Mouse (Mus musculus) heart, adult 18-20 months (tissue): ENCODE results near the gene Klhl42. TPM values are rescaled to one million over a fixed set of nuclear protein-coding genes. Genes with fewer than 3 reads are reported as not detected.

ENCODE experiments used
- DNase-seq, 2 experiments: peaks; one replicate each; pipeline ENCODE4 v3.0.0; 2021 to 2022; ENCODE audit warnings: mixed read lengths in 1 of 2
- long read RNA-seq, 2 experiments: library from polyadenylated mRNA; stranded (forward); transcript quantifications; one replicate each; pipeline ENCODE4 v2.0.0; 2021
- total RNA-seq, 2 experiments: library from RNA; stranded (reverse); gene quantifications; 2 replicates each; pipeline ENCODE4 v1.2.3; 2021

Klhl42 gene
- 1 to 10 TPM; 4.2 to 5.0 TPM for total RNA-seq
- long read RNA-seq, experiment 1, partial matches to known transcripts = 0 of 1 reads
- long read RNA-seq, experiment 1, other reads (novel, unspliced or antisense) = 1 of 1 reads
- long read RNA-seq, experiment 2, full-length matches to known transcripts = 1 of 1 reads
- long read RNA-seq, experiment 2, partial matches to known transcripts = 0 of 1 reads
- long read RNA-seq, experiment 2, other reads (novel, unspliced or antisense) = 0 of 1 reads

DNA sequence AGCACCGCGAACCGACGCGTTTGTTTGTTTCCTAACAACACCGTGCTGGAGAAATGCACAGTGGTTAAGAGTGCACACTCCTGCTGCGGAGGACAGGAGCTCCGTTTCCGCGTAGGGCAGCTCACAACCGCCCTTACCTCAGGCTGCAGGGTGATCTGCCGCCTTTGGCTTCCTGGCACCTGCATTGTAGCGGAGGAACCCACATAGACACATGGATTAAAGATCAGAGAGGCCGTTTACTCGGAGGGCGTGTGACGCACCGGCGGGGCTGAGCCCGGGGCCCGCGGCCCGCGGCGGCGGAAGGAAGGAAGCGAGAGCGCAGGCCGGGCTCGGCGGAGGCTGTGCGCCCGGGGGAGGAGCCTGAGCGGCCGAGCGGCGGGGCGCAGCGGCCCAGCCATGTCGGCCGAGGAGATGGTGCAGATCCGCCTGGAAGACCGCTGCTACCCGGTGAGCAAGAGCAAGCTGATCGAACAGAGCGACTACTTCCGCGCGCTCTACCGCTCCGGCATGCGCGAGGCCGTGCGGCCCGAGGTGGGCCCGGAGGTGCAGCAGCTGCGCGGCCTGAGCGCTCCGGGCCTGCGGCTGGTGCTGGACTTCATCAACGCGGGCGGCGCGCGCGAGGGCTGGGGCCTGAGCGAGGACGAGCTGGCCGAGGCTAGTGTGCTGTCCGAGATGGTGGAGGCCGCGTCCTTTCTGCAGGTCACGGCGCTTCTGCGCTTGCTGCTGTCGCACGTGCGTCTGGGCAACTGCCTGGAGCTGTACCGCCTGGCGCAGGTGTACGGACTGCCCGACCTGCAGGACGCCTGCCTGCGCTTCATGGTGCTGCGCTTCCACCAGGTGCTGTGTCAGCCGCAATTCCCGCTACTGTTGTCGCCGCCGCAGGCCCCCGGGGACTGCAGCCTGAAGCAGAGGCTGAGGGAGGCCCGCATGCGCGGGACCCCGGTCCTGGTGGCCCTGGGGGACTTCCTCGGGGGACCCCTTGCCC is at the start of gene Klhl42:
Gene Klhl42 (plus strand): TSS at position 244 of the 985 bp plus-strand sequence.
- peak; percentile 86 to 87 for DNase-seq

DNA sequence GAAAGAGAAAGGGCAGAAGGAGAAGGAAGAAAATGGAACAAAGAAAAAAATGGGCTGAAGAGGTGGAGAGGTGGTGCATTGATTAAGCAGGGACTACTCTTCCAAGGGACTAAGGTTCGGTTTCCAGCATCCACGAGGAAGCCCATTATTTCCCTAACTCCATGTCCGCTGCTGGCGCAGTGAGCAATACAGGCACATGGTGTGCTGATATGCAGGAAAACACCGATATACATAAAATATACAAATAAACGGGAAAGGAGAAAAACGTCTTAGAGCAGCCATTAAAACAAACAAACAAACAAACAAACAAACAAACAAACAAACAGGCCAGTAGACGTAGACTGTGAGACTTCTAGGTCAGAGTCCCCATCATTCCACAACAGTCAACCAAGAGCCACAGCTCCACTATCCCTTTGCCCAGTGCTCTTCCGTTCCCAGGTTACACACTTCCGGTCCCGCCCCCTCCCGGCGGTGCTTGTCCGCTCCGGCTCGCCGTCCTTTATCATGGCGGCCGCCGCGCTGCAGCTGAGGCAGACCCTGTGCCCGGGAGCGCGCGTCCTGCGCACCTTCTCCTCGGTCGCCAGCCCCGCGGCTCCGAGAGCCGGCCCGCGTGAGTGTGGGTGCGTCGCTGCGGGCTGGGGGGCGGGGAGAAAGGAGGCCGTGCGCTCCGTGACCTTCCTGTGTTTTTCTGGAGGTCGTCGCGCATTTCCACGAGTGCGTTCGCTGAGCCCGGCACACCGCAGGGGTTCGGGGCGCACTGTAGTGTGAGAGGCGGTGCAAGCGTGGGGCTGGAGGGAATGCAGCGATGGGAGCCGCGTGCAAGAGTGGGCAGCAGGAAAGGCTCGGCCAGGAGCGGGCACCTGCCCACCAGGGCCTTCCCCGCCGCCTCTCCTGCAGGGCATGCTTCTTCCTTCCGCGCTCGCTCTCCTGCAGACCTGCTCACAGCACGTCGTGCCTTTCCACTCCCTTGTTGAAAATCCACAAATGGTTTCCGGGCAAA is 48.6 kb upstream of the Klhl42 start, which contains the start of gene Mrps35:
Gene Mrps35 (plus strand): TSS at position 474 of the 1,000 bp plus-strand sequence.
- DNase-seq = peak; percentile 92 to 95

DNA sequence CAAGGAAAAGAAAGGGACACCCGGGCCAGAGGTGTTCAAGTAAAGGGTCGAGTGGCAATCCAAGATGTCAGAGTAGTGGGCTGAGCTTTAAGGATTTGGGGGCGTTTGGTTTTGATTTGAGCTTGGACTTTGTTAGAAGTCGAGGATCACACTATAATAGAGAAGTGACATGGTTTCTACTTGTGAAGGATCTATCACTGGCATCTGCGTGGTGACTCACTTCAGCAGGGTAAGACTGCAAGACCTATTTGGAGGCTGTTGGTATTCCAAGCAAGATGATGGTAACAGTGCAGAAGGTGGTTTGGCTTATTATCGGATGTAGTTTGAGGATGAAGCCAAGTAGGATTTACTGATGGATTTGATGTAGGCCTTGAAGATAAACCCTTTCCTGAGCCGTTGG is 47.5 kb upstream of the Klhl42 start:
- no peak for DNase-seq

DNA sequence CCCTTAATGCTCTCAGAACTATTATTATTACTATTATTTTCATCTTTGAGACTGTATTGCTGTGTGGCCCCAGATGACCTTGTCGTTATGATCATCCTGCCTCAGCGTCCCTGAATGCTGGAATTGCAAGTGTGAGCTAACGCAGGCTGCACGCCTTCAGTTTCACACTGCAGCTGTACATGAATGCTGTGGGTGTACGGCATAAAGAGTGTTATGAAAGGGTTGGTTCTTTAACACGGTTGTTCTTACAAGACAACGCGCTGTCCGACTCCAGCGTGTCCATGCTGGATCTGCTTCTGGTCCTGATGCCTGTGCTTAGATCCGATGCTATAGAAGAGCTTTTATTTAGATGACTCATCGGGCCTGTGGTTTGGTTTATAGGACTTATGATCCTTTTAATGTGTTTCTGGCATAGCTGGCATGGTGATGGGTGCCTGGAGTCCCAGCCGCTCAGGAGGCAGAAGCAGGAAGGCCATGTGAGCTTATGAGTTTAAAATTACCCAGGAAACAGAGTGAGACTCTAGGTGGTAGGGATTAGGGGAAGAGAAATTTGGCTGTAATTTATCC is 41.9 kb upstream of the Klhl42 start:
- no peak for DNase-seq

DNA sequence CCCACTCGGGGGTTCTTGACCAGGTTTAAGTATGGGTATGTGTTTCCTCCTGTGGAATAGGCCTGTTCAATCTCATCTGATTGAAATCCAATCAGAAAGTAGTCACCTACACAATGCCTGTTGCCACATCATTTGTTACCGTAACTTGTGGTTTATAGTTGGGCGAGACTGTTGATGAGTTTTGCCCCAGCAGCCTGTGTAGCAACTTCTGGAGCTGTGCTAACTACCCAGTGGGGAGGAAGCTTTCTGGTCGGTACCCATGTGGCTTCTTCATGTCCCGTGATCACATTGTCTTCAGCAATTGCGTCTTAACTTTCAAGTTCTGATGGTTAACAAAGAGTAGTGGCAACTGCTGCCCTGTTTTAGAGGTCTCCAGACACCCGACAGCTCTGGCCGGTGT is 39.5 kb upstream of the Klhl42 start:
- DNase-seq = no peak

DNA sequence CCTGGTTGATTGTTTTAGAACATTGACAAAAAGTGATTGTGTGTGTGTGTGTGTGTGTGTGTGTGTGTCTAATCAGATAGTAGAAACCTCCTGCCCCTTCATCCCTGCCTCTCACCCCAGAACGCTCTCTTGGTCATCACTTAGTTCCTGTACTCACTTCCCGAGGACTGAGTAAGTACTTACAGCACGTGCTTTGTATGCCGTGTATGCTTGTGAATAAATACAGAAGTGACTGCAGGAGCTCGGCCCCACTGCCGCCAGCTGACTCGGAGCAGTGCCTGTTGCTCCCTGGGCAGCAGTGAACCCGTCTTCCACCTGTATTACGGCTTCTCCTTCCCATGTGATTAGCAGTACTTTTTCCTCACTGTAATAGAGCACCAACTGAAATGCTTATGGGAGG is 38.7 kb upstream of the Klhl42 start:
- DNase-seq = no peak

DNA sequence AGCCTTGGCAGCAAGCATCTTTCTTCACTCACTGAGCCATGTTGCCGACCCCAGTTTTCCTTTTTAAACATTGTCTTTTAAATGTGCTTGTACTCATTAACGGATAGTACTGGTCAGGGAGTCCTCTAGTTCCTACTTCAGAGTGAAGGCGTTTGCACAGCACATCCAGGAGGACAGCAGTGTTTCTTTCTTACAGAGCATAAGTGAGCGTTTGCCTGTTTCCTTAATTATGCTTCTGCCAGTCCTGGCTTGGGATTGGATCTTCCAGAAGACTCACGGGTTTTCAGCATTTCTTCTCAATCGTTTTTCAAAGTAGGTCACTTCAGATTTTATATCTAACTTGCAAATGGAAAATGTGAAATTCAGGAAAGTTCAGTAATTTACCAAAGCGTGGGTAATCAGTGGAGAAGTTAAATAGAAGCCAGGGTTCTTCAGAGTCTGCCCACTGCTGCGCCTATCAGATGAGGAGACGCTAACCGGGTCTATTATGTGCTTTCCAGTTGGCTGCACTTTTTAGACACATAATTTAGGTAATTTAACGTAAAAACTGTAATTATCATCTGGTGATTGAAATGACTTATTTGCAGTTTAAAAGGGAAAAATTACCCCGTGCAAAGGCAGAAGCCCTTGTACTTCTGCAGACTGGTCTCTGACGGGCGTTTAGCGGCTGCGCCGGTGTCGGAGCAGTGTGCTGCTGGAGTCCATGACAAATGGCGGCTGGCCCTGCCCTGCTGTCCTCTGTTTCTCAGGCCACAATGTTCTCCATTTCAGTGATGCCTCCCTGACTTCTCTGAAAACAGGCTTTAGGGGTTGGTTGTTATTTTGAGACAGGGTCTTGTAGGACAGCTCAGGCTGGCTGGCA is 37.2 kb upstream of the Klhl42 start:
- no peak for DNase-seq

DNA sequence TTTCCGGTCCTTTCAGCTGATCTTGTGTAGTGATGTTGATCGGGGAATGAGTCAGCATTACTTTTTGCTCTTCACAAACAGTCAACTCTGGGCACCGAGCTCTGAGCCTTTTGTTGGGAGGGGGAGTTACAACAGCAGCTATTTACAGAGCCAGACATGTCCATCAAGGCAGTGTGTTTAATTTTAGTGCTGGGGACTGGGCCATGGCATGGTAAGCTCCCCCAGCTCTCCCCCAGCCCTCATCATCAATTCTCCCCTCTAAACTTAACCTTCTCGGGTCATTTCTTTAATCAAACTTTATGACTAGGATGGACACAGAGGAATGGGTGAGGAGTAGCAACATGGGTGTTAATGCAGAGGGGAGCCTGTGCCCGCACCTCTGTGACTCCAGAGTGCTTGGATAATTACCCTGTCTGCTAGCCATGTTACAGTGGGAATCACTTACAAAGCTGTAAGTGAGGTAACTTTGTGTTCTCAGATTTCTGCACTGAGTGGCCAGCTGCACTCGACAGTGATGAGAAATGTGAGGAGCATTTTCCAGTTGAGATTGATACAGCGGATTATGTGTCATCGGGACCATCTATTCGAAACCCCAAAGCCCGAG is 35.7 kb upstream of the Klhl42 start:
- no peak for DNase-seq

DNA sequence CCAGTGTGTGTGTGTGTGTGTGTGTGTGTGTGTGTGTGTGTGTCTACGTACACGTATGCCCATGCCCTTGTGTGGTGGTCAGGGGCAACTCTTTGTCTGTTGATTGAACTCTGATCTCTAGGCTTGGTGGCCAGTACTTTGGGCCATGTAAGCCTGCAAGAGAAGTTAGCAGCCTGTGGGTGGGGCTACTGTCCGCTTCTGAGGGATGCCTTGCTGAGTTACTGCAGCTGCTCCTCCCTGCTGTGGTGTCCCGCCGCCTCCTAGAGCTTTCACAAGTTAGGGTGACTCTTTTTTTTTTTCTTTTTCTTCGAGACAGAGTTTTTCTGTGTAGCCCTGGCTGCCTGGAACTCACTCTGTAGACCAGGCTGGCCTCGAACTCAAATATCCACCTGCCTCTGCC is 31.9 kb upstream of the Klhl42 start:
- peak; percentile 23 to 31 for DNase-seq

DNA sequence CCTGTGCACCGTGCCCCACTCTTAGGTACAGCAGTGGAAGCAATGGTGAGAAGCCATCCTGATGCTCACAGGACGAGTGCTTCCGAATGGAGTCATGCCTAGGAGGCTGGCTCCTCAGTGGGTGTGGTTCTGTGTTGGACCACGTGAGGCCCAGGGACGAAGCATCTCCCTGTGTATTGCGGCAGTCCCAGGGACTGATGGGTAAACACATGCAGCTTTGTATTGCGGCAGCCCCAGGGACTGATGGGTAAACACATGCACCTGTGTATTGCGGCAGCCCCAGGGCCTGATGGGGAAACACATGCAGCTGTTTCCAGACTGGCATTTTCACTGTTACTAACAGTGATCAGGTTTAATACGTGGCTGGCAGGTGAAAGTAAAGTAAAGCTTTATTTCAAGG is 29.5 kb upstream of the Klhl42 start:
- DNase-seq = no peak

DNA sequence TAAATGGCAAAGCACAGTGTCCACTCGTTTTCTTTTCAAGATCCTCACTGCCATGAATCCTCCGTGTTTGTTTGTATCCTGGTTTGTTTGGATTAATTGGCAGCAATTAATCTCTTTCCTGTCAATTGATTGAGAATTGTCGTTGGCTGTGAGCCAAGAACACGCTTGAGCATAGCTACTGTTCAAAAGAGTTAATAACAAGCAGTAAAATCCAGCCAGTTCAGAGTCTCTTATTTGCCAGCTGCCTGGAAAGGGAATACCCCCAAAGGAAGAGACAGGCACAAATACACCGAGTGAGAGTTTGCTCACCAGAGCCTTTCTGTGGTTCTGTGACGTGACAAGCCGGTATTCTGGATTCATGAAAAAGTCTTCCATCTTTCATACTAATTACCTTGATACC is 29.1 kb upstream of the Klhl42 start:
- no peak for DNase-seq

DNA sequence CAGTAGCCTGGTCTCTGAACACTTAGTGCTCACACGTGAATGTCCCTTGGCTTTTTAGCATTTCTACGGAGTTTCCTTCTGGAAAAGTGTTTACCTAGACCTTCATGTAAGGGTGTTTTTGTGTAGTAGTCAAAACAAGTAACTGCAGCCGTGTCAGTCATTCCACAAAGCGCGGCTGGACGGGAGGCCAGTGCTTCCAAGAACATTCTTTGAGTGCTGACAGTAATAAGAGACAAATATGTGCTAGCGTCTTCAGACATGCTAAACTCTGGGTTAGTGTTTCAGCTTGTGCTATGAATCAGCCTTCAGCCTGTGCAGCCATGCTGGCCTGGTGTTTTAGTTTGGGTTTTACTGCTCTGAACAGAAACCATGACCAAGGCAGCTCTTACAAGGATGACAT is 28.5 kb upstream of the Klhl42 start:
- no peak for DNase-seq

DNA sequence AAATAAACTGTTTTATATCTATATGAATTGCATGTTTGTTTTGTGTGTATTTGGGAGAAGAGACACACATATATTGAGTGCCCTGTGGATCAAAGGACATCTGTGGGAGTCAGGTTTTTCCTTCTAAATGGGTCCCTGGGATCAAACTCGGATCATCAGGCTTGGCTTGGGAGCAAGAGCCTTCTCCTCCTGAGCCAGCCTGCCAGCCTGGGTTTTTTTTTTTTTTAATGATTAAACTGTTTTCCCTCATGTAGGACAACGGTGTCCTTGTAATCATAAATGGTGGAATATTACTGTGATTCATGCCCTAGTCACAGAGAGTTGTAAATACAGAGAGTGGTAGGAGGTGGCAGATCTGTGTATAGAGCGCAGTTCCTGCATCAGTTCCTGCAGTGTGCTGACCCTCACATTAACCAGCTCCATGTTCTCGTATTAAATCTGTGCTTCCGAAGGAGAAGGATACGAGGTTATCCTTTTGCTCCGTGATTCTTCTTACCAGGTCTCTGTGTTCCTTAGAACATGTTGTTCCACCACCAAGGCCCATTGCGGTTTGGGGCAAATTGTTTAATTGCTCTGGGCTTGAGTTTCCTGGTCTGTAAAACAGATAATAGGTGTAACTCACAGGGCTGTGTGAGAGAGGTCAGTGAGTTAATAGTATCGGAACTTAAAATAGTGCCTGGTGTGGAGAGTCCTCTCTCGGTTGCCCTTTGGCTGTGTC is 26.8 kb upstream of the Klhl42 start:
- no peak for DNase-seq

DNA sequence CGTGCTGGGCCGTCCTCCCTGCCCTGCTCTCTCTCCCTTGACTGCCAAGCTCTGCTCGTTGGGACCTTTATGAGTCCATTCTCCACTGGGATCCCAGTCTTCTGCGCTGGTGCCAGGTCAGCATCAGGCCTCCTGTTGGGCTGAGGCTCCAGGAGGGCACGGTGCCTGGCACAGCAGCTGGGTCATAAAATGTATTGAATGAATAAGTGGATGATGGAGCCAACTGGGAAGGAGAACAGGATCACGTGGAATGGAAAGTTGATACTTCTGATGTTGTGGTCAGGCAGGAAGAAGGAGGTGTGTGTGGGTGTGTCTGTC is 26.3 kb upstream of the Klhl42 start:
- DNase-seq = peak; percentile 42 to 72

DNA sequence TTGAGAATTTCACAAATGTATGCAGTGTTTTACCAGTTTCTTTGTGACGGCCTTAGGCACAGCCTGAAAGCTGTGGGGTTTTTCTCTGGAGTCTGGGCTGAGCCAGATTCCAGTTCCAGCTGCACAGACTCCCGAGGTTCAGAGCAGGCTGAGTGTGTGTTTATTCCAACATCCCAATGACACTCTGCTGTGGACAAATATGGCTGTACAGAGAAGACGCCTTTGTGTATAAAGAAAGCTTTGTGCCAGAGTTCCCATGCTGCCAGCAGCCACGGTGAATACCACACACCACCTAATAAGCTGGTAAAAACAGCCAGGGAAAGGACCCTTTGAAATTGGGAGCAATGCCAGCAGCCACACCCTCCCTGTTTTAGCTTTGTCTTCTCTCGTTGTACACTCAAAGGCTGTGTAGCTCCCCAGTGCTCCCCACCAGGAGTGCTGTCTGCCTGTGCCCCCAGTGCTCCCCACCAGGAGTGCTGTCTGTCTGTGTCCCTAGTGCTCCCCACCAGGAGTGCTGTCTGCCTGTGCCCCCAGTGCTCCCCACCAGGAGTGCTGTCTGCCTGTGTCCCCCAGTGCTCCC is 15.3 kb upstream of the Klhl42 start:
- DNase-seq = no peak

DNA sequence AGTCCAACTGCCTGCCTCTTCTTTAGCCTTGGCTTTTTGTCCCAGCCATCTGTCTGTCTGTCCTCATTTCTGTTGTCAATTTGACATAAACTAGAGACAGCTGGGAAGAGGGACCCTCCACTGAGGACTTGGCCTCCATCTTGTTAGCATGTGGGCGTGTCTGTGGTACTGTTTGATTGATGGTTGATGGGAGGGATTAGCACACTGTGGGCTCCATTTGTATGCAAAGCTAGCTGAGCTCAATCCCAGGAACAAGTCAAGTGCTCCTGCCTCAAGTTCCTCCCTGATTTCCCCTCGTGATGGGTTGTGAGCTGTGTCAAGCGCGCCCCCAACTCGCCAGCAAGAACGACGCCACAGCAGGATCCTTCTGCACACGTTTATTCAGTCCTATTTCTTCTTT is 14.3 kb upstream of the Klhl42 start:
- no peak for DNase-seq

DNA sequence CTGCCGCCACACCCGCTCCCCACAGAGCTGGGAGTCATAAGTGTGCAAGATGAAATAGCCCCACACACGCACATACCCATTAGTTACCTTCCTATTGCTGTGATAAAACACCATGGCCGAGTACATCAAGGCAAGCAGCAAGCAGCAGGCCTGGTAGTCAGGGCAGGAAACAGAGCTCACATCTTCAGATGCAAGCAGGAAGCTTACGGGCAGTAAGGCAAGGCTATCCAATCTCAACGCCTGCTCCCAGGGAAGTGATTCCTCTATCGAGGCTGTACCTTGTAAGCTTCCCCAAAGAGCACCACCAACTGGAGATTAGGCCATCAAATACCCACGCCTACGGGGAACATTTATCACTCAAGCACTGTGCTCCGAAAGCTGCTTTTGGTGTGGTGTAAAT is 11.3 kb upstream of the Klhl42 start:
- DNase-seq = no peak

DNA sequence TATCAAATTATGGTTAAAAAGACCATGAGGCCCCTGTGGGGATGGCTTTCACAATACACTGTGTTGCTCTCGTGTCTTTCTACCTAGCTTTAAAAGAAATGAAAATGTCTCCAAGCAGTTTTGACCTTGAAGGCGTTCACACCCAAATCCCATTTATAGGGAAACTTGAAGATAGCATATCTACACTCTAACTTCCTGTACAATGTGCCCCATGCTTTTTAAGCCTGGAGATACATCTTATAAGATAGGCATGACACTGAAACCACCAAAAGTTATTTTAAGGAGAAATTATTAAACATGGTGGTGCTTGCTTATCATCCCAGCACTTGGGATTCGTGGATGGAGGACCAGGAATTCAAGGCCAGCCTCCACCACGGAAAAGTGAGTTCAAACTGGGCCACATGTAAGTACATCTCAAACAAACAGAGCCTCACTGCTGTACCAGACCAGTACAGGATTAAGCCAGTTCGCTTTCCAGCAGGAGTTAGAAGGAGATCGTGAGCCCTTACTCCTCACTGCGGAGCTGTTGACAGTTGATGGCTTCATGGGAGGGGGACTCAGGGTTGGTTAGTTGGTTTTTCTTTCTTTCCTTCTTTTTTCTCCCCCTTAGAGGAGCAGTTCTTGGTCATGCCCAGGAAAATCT is 5.7 kb upstream of the Klhl42 start:
- DNase-seq = no peak
